Mouse (Mus musculus): ENCODE measurements around the gene Psd4. TPM values are rescaled to one million over a fixed set of nuclear protein-coding genes. Genes with fewer than 3 reads are reported as not detected.

Gene Psd4
- polyA plus RNA-seq, 1 experiment = 12.3 TPM

GRCm38 (mm10) chr2:24405345-24406012 is 38.1 kb downstream of the Psd4 start:
- TF ChIP-seq POLR2A (IDR thresholded peaks at IDR 0.05; ENCODE audit: borderline replicate concordance, extremely low read depth, low read depth, low read length) (no peak), CTCF (IDR thresholded peaks at IDR 0.05; ENCODE audit: insufficient read depth, low read length) (peak; percentile 84)
- no peak overlapping the region for H3K4me3 ChIP-seq (replicated peaks; ENCODE audit: extremely low read depth, low read depth, low read length)
- peaks cover 3% of the 10 kb centered on the region; the same call in 1 of the 2 replicates for H3K4me1 ChIP-seq (ENCODE audit: control insufficient read depth, insufficient read depth, low read length)
- DNase-seq = peak; percentile 72
- WGBS = 23% methylated on average over 23 of the region's 23 CpGs

GRCm38 (mm10) chr2:24407701-24408485 is 40.5 kb downstream of the Psd4 start:
- no peak overlapping the region for H3K4me3 ChIP-seq (replicated peaks; ENCODE audit: extremely low read depth, low read depth, low read length)
- peaks cover 3% of the 10 kb centered on the region; the same call in 1 of the 2 replicates for H3K4me1 ChIP-seq (ENCODE audit: control insufficient read depth, insufficient read depth, low read length)
- no peak for DNase-seq
- 61% methylated on average over 4 of the region's 4 CpGs for WGBS
- TF ChIP-seq CTCF (IDR thresholded peaks at IDR 0.05; ENCODE audit: insufficient read depth, low read length) = no peak
- no peak for TF ChIP-seq POLR2A (IDR thresholded peaks at IDR 0.05; ENCODE audit: borderline replicate concordance, extremely low read depth, low read depth, low read length)

DNA sequence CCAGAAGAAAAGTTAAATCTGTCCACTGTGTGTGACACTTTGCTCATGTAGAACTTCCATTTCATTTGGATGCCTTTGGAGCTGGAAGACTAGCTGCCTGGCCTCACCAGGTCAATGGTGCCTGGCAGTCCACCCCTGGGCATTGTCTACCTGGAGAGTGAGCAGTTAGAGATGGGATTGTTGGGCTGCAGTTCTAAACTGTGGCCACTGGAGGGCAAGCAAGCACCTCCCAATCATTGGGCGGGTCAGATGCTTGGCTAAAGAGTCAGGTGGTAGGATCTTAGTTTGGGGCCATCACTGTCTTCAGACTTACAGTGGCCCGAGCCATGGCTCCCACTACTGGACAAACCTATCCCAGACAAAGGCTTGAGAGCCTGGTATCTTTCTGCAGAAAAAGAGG is 41.8 kb downstream of the Psd4 start:
- peaks cover 3% of the 10 kb centered on the region; the same call in 1 of the 2 replicates for H3K4me1 ChIP-seq (ENCODE audit: control insufficient read depth, insufficient read depth, low read length)
- no peak overlapping the region for H3K4me3 ChIP-seq (replicated peaks; ENCODE audit: extremely low read depth, low read depth, low read length)
- DNase-seq = peak; percentile 66
- WGBS = 2% methylated on average over 2 of the region's 2 CpGs
- no peak for TF ChIP-seq POLR2A (IDR thresholded peaks at IDR 0.05; ENCODE audit: borderline replicate concordance, extremely low read depth, low read depth, low read length)
- peak; percentile 98 for TF ChIP-seq CTCF (IDR thresholded peaks at IDR 0.05; ENCODE audit: insufficient read depth, low read length)

DNA sequence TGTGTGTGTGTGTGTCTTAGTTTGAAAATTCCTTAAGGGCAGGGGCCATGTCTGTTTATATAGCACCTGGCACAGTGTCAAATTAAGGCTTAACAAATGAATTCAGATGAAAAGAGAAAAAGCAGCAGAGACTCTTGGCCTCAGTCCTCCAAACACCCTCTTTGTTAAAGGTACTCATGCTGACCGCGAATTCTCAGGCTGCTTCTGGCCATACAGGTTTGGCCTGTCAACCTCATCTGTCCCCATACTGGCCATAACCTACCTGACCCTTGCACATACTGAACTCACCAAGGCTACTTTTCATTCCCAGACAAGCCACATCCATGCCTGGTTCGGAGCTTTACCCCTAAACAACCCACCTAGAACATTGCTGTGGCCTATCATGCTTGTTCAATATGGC is 45.8 kb downstream of the Psd4 start:
- TF ChIP-seq CTCF (IDR thresholded peaks at IDR 0.05; ENCODE audit: insufficient read depth, low read length) = no peak
- TF ChIP-seq POLR2A (IDR thresholded peaks at IDR 0.05; ENCODE audit: borderline replicate concordance, extremely low read depth, low read depth, low read length) = no peak
- H3K4me3 ChIP-seq (replicated peaks; ENCODE audit: extremely low read depth, low read depth, low read length) = no peak overlapping the region
- peaks cover 2% of the 10 kb centered on the region; the same call in 1 of the 2 replicates for H3K4me1 ChIP-seq (ENCODE audit: control insufficient read depth, insufficient read depth, low read length)
- WGBS = 50% methylated on average over 3 of the region's 3 CpGs
- DNase-seq = no peak

DNA sequence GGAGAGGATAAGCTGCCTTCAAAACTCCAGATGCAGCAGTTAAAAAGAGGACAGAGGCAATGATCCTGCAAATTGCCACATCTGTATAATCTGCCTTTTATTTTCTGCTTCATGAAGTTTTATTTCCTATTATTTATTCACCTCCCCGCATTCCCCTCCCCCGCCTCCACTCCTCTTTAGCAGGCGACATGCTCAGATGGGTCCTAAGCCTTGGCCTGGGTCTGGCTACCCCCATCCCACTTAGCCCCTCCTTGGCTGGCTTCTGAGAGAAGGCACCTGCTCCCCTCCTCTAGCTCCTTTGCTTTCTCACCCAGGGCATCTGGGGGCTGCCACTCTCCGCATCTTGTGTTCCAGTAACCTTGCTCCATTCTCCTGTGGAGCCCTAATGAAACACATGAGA is 46.3 kb downstream of the Psd4 start:
- DNase-seq = no peak
- peaks cover 2% of the 10 kb centered on the region; the same call in 1 of the 2 replicates for H3K4me1 ChIP-seq (ENCODE audit: control insufficient read depth, insufficient read depth, low read length)
- 87% methylated on average over 4 of the region's 4 CpGs for WGBS
- TF ChIP-seq POLR2A (IDR thresholded peaks at IDR 0.05; ENCODE audit: borderline replicate concordance, extremely low read depth, low read depth, low read length) = no peak
- no peak for TF ChIP-seq CTCF (IDR thresholded peaks at IDR 0.05; ENCODE audit: insufficient read depth, low read length)
- no peak overlapping the region for H3K4me3 ChIP-seq (replicated peaks; ENCODE audit: extremely low read depth, low read depth, low read length)

- Histone ChIP-seq H3K4me1 (ENCODE audit: control insufficient read depth, insufficient read depth, low read length) (peaks cover 2% of the 10 kb centered on the region; the same call in 1 of the 2 replicates), H3K4me3 (replicated peaks; ENCODE audit: extremely low read depth, low read depth, low read length) (no peak overlapping the region)
- DNase-seq = no peak
- 19% methylated on average over 9 of the region's 9 CpGs for WGBS
- TF ChIP-seq CTCF (IDR thresholded peaks at IDR 0.05; ENCODE audit: insufficient read depth, low read length) (no peak), POLR2A (IDR thresholded peaks at IDR 0.05; ENCODE audit: borderline replicate concordance, extremely low read depth, low read depth, low read length) (no peak)
Measured at GRCm38 (mm10) chr2:24416668-24417067, 49.3 kb downstream of the Psd4 start.

DNA sequence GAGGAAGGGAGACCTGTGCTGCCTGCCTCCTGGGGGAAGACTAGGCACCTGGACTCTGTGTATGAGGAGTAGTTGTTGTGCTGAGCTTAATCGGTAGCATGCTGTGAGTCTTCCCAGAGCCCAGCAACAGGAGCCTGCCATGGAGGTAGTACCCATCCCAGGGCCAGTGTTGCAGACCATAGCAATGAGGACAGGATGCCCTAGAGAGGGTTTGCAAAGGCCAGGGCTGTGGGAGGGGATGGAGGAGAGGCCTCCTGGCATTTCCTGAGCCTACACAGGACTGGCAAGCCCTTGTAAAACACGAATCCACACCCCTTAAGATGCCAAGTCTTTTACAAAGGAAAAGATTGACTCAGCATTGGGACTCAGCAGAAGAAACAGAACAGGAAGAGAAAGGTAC is 49.7 kb downstream of the Psd4 start:
- DNase-seq = no peak
- TF ChIP-seq CTCF (IDR thresholded peaks at IDR 0.05; ENCODE audit: insufficient read depth, low read length) = no peak
- TF ChIP-seq POLR2A (IDR thresholded peaks at IDR 0.05; ENCODE audit: borderline replicate concordance, extremely low read depth, low read depth, low read length) = no peak
- 12% methylated on average over 2 of the region's 2 CpGs for WGBS
- Histone ChIP-seq H3K4me1 (ENCODE audit: control insufficient read depth, insufficient read depth, low read length) (peaks cover 2% of the 10 kb centered on the region; the same call in 1 of the 2 replicates), H3K4me3 (replicated peaks; ENCODE audit: extremely low read depth, low read depth, low read length) (no peak overlapping the region)

GRCm38 (mm10) chr2:24417564-24417963 is 50.2 kb downstream of the Psd4 start:
- H3K4me1 ChIP-seq (ENCODE audit: control insufficient read depth, insufficient read depth, low read length) = peaks cover 2% of the 10 kb centered on the region; the same call in 1 of the 2 replicates
- H3K4me3 ChIP-seq (replicated peaks; ENCODE audit: extremely low read depth, low read depth, low read length) = no peak overlapping the region
- DNase-seq = no peak
- TF ChIP-seq CTCF (IDR thresholded peaks at IDR 0.05; ENCODE audit: insufficient read depth, low read length) (no peak), POLR2A (IDR thresholded peaks at IDR 0.05; ENCODE audit: borderline replicate concordance, extremely low read depth, low read depth, low read length) (no peak)
- 92% methylated on average over 4 of the region's 4 CpGs for WGBS

GRCm38 (mm10) chr2:24421211-24421863 is 54.0 kb downstream of the Psd4 start:
- TF ChIP-seq CTCF (IDR thresholded peaks at IDR 0.05; ENCODE audit: insufficient read depth, low read length) (no peak), POLR2A (IDR thresholded peaks at IDR 0.05; ENCODE audit: borderline replicate concordance, extremely low read depth, low read depth, low read length) (no peak)
- H3K4me1 ChIP-seq (ENCODE audit: control insufficient read depth, insufficient read depth, low read length) = 0 out of 2 replicates have a peak, but pooled peaks cover 2% of the 10 kb centered on the region
- no peak overlapping the region for H3K4me3 ChIP-seq (replicated peaks; ENCODE audit: extremely low read depth, low read depth, low read length)
- WGBS = 89% methylated on average over 6 of the region's 6 CpGs
- no peak for DNase-seq
